Mouse (Mus musculus) E14TG2a.4 (cell line): Measurements from ENCODE around the gene Gm21440.
"Not testable (repeated sequence)": the region's sequence is repeated elsewhere in the genome, so short reads cannot be mapped to it uniquely, and the experiment has no call there.

Experiments used
- CTCF ChIP-seq: conservative IDR thresholded peaks from 2 replicates; pipeline ENCODE4 v1.5.1; 2014; ENCODE audit warnings: low read length
- NANOG ChIP-seq: IDR thresholded peaks from 2 replicates; pipeline ENCODE4 v1.6.1; 2014; ENCODE audit warnings: borderline replicate concordance, low read length, mixed read lengths

- not testable (repeated sequence) for TF ChIP-seq CTCF, NANOG
Observed at GRCm38 (mm10) chrY:13252091-13252490, at the start of gene Gm21440, which contains the start of gene Gm21454.
